Mouse (Mus musculus) midbrain, embryonic 12.5 days (tissue): ENCODE data around the gene Klhdc8b. TPM values are rescaled to one million over a fixed set of nuclear protein-coding genes. Genes with fewer than 3 reads are reported as not detected.

Experiments
- ATAC-seq: fragments of 200-750 bp; cut with Nextera tagmentation; 2 replicates; pipeline ENCODE4 v1.8.0; 2017; ENCODE audit warnings: low read depth, moderate TSS enrichment, moderate library complexity; ENCODE audit not compliant: low FRiP score
- H3K27ac ChIP-seq: fragments of 300-500 bp; sonication (generic); replicated peaks from 2 replicates; pipeline ENCODE4 v1.5.1; 2016; ENCODE audit warnings: mild to moderate bottlenecking
- H3K27me3 ChIP-seq: fragments of 300-500 bp; sonication (generic); 2 replicates; pipeline ENCODE4 v1.6.1; 2016; ENCODE audit warnings: mild to moderate bottlenecking
- H3K36me3 ChIP-seq: fragments of 300-500 bp; sonication (generic); 2 replicates; pipeline ENCODE4 v1.6.1; 2016
- H3K4me1 ChIP-seq: fragments of 300-500 bp; sonication (generic); 2 replicates; pipeline ENCODE4 v1.6.1; 2016
- H3K4me2 ChIP-seq: fragments of 300-500 bp; sonication (generic); replicated peaks from 2 replicates; pipeline ENCODE4 v1.6.1; 2016; ENCODE audit warnings: mild to moderate bottlenecking, moderate library complexity
- H3K4me3 ChIP-seq: fragments of 300-500 bp; sonication (generic); 2 replicates; pipeline ENCODE4 v1.5.1; 2016; ENCODE audit warnings: mild to moderate bottlenecking
- H3K9ac ChIP-seq: fragments of 300-500 bp; sonication (generic); replicated peaks from 2 replicates; pipeline ENCODE4 v1.6.1; 2016; ENCODE audit warnings: mild to moderate bottlenecking, moderate library complexity
- H3K9me3 ChIP-seq: fragments of 300-500 bp; sonication (generic); 2 replicates; pipeline ENCODE4 v1.6.1; 2016; ENCODE audit warnings: mild to moderate bottlenecking
- WGBS: fragments of 180-500 bp; shearing (Covaris S2); methylation state at CpG from one replicate; pipeline ENCODE4 v1.1.7; 2016; 5-methylcytosine and 5-hydroxymethylcytosine counted together
- polyA plus RNA-seq: library from polyadenylated mRNA; unstranded; fragments of >200 nt; fragmentation: Nextera tagmentation; extraction: Ambion mirVana; gene quantifications from 2 replicates; pipeline ENCODE4 v1.2.1, GENCODE M21; 2016

Klhdc8b gene
- polyA plus RNA-seq, 1 experiment from 2014 or later: 60.7 TPM

DNA sequence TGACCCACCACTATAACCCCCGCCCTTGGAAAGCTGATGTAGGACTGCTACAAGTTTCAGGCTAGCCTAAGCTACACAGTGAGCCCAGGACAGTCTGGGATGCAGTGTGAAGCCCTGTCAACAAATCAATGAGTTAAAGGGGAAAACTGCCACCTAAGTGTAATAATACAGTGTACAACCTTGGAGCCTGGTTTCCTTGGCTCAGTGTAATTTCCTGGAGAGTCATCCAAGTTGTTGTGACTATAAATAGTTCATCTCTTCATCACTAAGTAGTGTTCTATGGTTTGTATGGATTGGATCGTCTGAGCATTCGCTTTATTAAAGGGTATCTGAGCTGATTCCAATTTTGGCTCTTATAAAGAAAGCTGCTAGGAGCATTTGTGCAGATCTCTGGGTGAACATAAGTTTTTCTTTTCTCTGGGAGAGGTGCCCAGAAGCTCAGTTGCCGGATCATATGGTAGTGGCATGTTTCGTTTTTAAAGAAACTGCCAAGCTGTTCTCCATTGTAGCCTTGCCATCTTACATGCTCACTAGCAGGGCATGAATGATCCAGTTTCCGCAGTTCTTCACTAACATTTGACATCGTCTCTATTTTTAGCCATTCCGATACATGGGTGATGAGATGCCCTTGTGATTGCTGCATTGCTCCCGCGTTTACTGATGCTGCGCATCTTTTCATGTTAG is 20.0 kb downstream of the Klhdc8b start:
- WGBS: 92% methylated on average over 11 of the region's 11 CpGs
- ATAC-seq: no peak
- Histone ChIP-seq H3K27me3 (no peaks in the 10 kb centered on the region), H3K36me3 (no peaks in the 10 kb centered on the region), H3K4me1 (no peaks in the 10 kb centered on the region), H3K4me3 (no peak overlapping the region), H3K9me3 (no peaks in the 10 kb centered on the region), H3K9ac (no peak overlapping the region), H3K27ac (no peak overlapping the region), H3K4me2 (no peak overlapping the region)

GRCm38 (mm10) chr9:108440485-108440884 is 20.9 kb downstream of the Klhdc8b start:
- Histone ChIP-seq H3K4me2 (no peak overlapping the region), H3K27me3 (no peaks in the 10 kb centered on the region), H3K27ac (no peak overlapping the region), H3K4me1 (no peaks in the 10 kb centered on the region), H3K36me3 (no peaks in the 10 kb centered on the region), H3K9me3 (no peaks in the 10 kb centered on the region), H3K9ac (no peak overlapping the region), H3K4me3 (no peak overlapping the region)
- ATAC-seq: no peak
- 79% methylated on average over 5 of the region's 5 CpGs for WGBS

- 80% methylated on average over 6 of the region's 6 CpGs for WGBS
Measured at GRCm38 (mm10) chr9:108439176-108439575, 22.2 kb downstream of the Klhdc8b start.

DNA sequence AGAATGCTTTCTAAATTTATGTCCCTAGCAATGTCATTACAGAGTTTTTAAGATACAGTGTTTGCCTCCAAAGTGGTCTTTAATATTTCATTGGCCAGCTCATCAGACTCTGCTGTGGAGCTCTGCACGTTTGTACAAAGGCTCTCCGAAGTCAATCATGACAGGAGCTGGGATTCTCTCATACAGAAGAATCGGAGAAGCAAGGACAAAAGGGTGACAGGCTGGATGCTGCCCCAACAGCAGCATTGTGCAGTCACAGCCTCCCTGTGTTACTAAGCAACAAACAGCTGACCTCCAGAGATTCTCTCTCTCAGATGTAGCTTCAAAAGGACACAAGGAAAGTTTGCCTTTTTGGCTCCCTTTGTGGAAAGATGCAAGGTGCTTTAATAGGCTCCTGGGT is 25.2 kb downstream of the Klhdc8b start, which contains the start of gene BC048562:
BC048562 (plus strand) TSS at position 301 of the 400 bp plus-strand sequence.
- H3K4me1 ChIP-seq: peaks cover 6% of the 10 kb centered on the region; the same call in 1 of the 2 replicates
- H3K9me3 ChIP-seq: no peaks in the 10 kb centered on the region
- no peak for ATAC-seq
- no peak within 1 kb of the TSS for H3K9ac ChIP-seq
- H3K36me3 ChIP-seq: no peaks in the 10 kb centered on the region
- no peak within 1 kb of the TSS for H3K4me2 ChIP-seq
- no peak within 1 kb of the TSS for H3K27ac ChIP-seq
- 32% methylated on average over 3 of the region's 3 CpGs for WGBS
- H3K4me3 ChIP-seq: no peak within 1 kb of the TSS
- H3K27me3 ChIP-seq: no peaks in the 10 kb centered on the region

More at GRCm38 (mm10) chr9:108439176-108439575, 22.2 kb downstream of the Klhdc8b start:
- Histone ChIP-seq H3K4me2 (no peak overlapping the region), H3K9ac (no peak overlapping the region), H3K27ac (no peak overlapping the region), H3K4me3 (no peak overlapping the region), H3K36me3 (no peaks in the 10 kb centered on the region), H3K4me1 (no peaks in the 10 kb centered on the region), H3K27me3 (no peaks in the 10 kb centered on the region), H3K9me3 (no peaks in the 10 kb centered on the region)
- no peak for ATAC-seq

GRCm38 (mm10) chr9:108431431-108432067 is 29.8 kb downstream of the Klhdc8b start:
- peaks cover 6% of the 10 kb centered on the region; the same call in 1 of the 2 replicates for H3K4me1 ChIP-seq
- WGBS: 54% methylated on average over 32 of the region's 32 CpGs
- no peaks in the 10 kb centered on the region for H3K36me3 ChIP-seq
- no peak overlapping the region; the same call in 1 of the 2 replicates for H3K9ac ChIP-seq
- H3K27ac ChIP-seq: no peak overlapping the region
- ATAC-seq: no peak
- H3K4me3 ChIP-seq: peak overlapping the region; percentile 27
- no peaks in the 10 kb centered on the region for H3K27me3 ChIP-seq
- peak overlapping the region; percentile 49 for H3K4me2 ChIP-seq
- no peaks in the 10 kb centered on the region for H3K9me3 ChIP-seq

GRCm38 (mm10) chr9:108428384-108428783 is 33.0 kb downstream of the Klhdc8b start, which contains the start of gene Ccdc36:
Gene Ccdc36 (minus strand): TSS chr9:108428484.
- Histone ChIP-seq H3K4me3 (no peak within 1 kb of the TSS), H3K4me1 (peaks cover 6% of the 10 kb centered on the region; the same call in 1 of the 2 replicates), H3K9me3 (no peaks in the 10 kb centered on the region), H3K27me3 (no peaks in the 10 kb centered on the region), H3K9ac (no peak within 1 kb of the TSS), H3K27ac (no peak within 1 kb of the TSS), H3K36me3 (no peaks in the 10 kb centered on the region), H3K4me2 (no peak within 1 kb of the TSS)
- no peak for ATAC-seq

- no peaks in the 10 kb centered on the region for H3K27me3 ChIP-seq
- 81% methylated on average over 1 of the region's 1 CpGs for WGBS
- ATAC-seq: no peak
- no peaks in the 10 kb centered on the region for H3K9me3 ChIP-seq
- H3K4me1 ChIP-seq: no peaks in the 10 kb centered on the region
- no peak overlapping the region for H3K27ac ChIP-seq
- H3K36me3 ChIP-seq: no peaks in the 10 kb centered on the region
- no peak overlapping the region for H3K4me3 ChIP-seq
- H3K9ac ChIP-seq: no peak overlapping the region
- H3K4me2 ChIP-seq: no peak overlapping the region
Measured at GRCm38 (mm10) chr9:108412221-108412620, 49.2 kb downstream of the Klhdc8b start.

DNA sequence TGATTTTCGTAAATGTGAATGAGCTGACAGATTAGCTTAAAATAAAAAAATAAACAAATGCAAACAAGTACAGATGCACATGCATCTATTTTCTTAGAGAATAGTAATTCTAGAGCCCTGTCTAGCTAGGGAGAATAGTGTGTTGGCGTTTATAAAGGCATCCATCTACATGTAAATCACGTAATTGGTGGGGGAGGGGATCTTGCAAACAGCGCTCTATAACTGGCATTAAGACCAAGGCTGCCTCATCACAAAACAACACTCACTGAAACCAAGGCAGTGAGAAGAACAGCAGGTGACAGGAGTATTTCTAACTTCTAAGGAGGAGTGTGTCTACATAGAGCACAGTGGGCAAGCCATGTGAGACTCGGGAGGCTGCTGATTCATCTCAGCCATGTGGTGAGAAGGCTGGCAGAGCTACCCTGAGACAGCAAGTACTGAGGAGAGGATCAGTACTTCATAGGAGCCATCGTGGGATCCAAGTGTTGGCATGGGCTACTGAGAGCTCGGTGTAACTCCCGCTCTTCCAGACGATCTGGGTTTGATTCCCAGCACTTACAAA is 49.9 kb downstream of the Klhdc8b start:
- WGBS: 79% methylated on average over 9 of the region's 9 CpGs
- no peak for ATAC-seq
- Histone ChIP-seq H3K27me3 (no peaks in the 10 kb centered on the region), H3K4me2 (no peak overlapping the region), H3K4me3 (no peak overlapping the region), H3K4me1 (no peaks in the 10 kb centered on the region), H3K36me3 (no peaks in the 10 kb centered on the region), H3K9ac (no peak overlapping the region), H3K9me3 (no peaks in the 10 kb centered on the region), H3K27ac (no peak overlapping the region)

GRCm38 (mm10) chr9:108409535-108409934 is 51.8 kb downstream of the Klhdc8b start:
- Histone ChIP-seq H3K4me3 (no peak overlapping the region), H3K27me3 (no peaks in the 10 kb centered on the region), H3K27ac (no peak overlapping the region), H3K4me2 (no peak overlapping the region), H3K9ac (no peak overlapping the region), H3K9me3 (no peaks in the 10 kb centered on the region), H3K36me3 (no peaks in the 10 kb centered on the region), H3K4me1 (no peaks in the 10 kb centered on the region)
- WGBS: 90% methylated on average over 4 of the region's 4 CpGs
- no peak for ATAC-seq

DNA sequence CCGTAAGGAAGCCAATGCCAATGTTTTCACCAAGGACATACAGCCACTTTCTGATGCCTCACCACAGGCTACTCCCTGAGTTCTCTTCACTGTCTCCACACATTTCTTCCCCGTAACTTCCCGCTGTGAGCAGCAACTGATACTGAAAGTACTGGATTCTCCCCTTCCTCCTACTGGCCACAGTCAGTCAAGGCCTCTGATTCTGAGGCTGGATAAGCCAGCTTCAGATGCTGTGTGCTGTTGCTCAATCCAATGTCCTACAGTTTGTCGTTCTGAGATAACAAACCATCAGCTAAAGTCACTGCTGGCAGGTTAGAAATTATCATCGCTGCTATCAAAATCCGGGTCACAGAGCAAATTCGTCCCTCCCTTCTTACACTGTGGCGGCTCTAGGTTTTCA is 56.9 kb downstream of the Klhdc8b start:
- Histone ChIP-seq H3K4me2 (no peak overlapping the region), H3K27me3 (no peaks in the 10 kb centered on the region), H3K9ac (no peak overlapping the region), H3K36me3 (no peaks in the 10 kb centered on the region), H3K4me1 (peaks cover 11% of the 10 kb centered on the region), H3K27ac (no peak overlapping the region), H3K9me3 (no peaks in the 10 kb centered on the region), H3K4me3 (no peak overlapping the region)
- WGBS: 85% methylated on average over 8 of the region's 8 CpGs
- ATAC-seq: no peak

DNA sequence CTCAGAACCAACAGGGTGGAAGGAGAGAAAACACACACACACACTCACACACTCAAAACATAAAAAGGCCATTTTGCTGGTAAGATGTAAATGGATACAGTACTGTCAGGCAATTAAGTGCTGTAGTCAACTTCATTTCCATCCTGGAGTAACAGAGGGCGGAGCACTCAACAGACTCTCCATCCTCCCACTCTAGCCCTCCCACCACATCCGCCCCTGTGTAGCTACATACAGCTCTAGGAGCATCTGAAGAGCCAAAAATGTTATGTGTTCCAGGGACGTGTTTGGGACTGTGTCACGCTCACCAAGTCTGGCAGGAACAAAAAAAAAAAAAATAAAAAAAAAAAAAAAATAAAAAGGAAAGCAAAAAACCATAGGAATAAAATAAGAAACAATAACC is 58.3 kb downstream of the Klhdc8b start:
- Histone ChIP-seq H3K27me3 (no peaks in the 10 kb centered on the region), H3K9ac (no peak overlapping the region), H3K4me2 (no peak overlapping the region), H3K4me1 (peaks cover 11% of the 10 kb centered on the region), H3K4me3 (no peak overlapping the region), H3K27ac (no peak overlapping the region), H3K36me3 (no peaks in the 10 kb centered on the region), H3K9me3 (no peaks in the 10 kb centered on the region)
- ATAC-seq: no peak
- WGBS: 85% methylated on average over 4 of the region's 4 CpGs

GRCm38 (mm10) chr9:108401186-108401960 is 60.0 kb downstream of the Klhdc8b start:
- ATAC-seq: no peak
- H3K36me3 ChIP-seq: no peaks in the 10 kb centered on the region
- no peak overlapping the region for H3K9ac ChIP-seq
- H3K4me2 ChIP-seq: no peak overlapping the region
- H3K4me1 ChIP-seq: peaks cover 11% of the 10 kb centered on the region
- no peaks in the 10 kb centered on the region for H3K27me3 ChIP-seq
- 53% methylated on average over 7 of the region's 7 CpGs for WGBS
- no peak overlapping the region for H3K4me3 ChIP-seq
- H3K27ac ChIP-seq: no peak overlapping the region
- H3K9me3 ChIP-seq: no peaks in the 10 kb centered on the region
